Mouse (Mus musculus): ENCODE measurements at regions not wholly inside any gene's neighbourhood (a gene's known extent, or its start where the extent isn't known, plus 50 kb on each side); places are given as distances from the start of the nearest gene placed in this dataset.

DNA sequence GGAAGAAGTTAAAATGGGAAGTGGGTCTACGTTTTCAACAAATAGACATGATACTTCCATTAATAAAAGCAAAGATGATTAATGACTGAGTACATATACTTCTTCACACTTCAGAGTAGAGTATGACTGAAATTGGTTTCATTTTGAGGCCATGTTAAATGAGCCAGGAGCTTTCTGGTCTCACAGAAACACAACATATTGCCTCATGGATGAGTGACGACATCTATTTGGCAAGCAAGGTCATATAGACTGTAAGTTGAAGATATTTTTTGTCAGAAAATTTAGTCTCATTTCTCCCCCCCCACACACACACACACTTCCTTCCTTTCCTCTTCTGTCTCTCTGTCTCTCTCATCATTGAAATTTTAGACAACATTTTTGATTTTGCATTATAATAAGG is 354.0 kb downstream of the Atp6ap1l start:
- no peak for TF ChIP-seq ZC3H11A (IDR thresholded peaks at IDR 0.05; ENCODE audit: borderline replicate concordance, low read depth, low read length)
- no peak for TF ChIP-seq CHD2 (IDR thresholded peaks at IDR 0.05; ENCODE audit: low read depth, low read length)
- no peak for TF ChIP-seq ZNF384 (IDR thresholded peaks at IDR 0.05; ENCODE audit: low read depth, low read length)

Data from ES-E14 (cell line).